Mouse (Mus musculus): ENCODE measurements at regions not wholly inside any gene's neighbourhood (a gene's known extent, or its start where the extent isn't known, plus 50 kb on each side); places are given as distances from the start of the nearest gene placed in this dataset.

DNA sequence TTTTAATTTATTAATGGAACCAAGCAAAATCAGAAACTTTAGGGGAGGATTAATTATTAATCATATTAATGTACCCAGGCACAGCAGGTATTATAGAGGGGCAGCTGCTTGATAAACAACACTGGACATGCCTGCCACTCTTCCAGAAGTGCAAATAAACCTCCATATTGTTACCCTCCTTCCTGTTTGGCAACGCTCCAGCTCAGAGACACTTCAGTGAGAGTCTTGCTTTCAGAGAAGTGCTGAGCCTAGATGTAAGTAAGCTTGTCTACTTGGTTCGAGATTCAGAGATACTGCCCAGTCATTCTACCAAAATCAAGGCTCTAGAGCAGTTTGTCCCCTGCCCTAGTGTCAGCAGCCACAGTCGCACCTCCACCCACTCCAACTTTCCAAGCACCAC, 56.7 kb upstream of the Dusp10 start:
- TF ChIP-seq CTCF (IDR thresholded peaks at IDR 0.05; ENCODE audit: extremely low read depth, insufficient read depth, insufficient read length, insufficient replicate concordance) = no peak
- no peak for TF ChIP-seq POLR2A (IDR thresholded peaks at IDR 0.05; ENCODE audit: low read depth, low read length)
